10 mouse cellular contexts compared by ENCODE assay signal in the genomic region with DNA sequence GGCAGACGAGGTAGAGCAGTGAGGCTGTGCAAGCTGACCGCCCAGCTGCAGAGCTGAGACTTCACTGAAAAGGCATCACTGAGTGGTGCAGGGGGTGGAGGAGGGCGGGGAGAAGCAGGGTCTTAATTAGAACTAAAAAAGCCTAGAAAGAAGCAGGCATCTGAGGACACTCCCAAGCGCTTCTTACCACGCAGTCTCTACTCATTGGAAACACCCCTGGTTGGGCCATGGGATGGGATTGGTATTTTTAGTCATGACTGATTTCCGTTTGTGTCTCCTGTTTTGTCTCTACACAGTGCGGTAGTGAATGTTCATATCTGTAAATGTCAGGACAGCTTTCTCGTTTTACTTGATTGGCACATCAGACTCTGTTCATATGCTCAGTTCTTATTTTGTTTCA. TPM values are rescaled to one million over a fixed set of nuclear protein-coding genes. Genes with fewer than 3 reads are reported as not detected.
A peak's percentile ranks its signal among the peaks of the same experiment; 100 is the strongest.
DNase-seq lines count a peak whose midpoint lies in the region; ATAC-seq lines count a peak whose summit lies in the region.
"Had no signal": no experiment of that assay in that cellular context is flagged by ENCODE, and none has a peak within 500 bp of the region (broad histone marks: within the 10 kb centered on the region; RNA-seq: fewer than 3 reads in every experiment).

No protein-coding gene starts in this region.

- ATAC-seq in embryonic facial prominence, embryonic 12.5 days (ENCODE audit: insufficient number of reproducible peaks, insufficient read depth, low FRiP score, low TSS enrichment): 0 out of 2 replicates have a peak, but pooled peaks have one; percentile 55
- ATAC-seq in cerebellum, adult (ENCODE audit: insufficient number of reproducible peaks, low FRiP score, low TSS enrichment): no peak
- ATAC-seq: intestine, postnatal 0 days had no signal

- no peaks in the 10 kb centered on the region for H3K36me3 ChIP-seq in embryonic facial prominence, embryonic 12.5 days
- H3K36me3 ChIP-seq in embryonic facial prominence, embryonic 10.5 days (replicated peaks): peaks cover 15% of the 10 kb centered on the region

- no peak overlapping the region for H3K4me2 ChIP-seq in embryonic facial prominence, embryonic 12.5 days (replicated peaks)

- H3K27ac ChIP-seq in embryonic facial prominence, embryonic 12.5 days: 0 out of 2 replicates have a peak overlapping the region, but pooled peaks have one; percentile 41
- H3K27ac ChIP-seq in embryonic facial prominence, embryonic 10.5 days (replicated peaks): no peak overlapping the region

- no peak overlapping the region for H3K4me3 ChIP-seq in embryonic facial prominence, embryonic 12.5 days
- no peak overlapping the region for H3K4me3 ChIP-seq in embryonic facial prominence, embryonic 10.5 days

- 75% methylated on average over 8 of the region's 8 CpGs for WGBS in embryonic facial prominence, embryonic 12.5 days
- 74% methylated on average over 8 of the region's 8 CpGs for WGBS in embryonic facial prominence, embryonic 10.5 days

- no peaks in the 10 kb centered on the region for H3K9me3 ChIP-seq in embryonic facial prominence, embryonic 12.5 days
- no peaks in the 10 kb centered on the region for H3K9me3 ChIP-seq in embryonic facial prominence, embryonic 10.5 days

- H3K9ac ChIP-seq in embryonic facial prominence, embryonic 12.5 days: no peak overlapping the region

- peaks cover 20% of the 10 kb centered on the region for H3K4me1 ChIP-seq in embryonic facial prominence, embryonic 12.5 days
- H3K4me1 ChIP-seq in embryonic facial prominence, embryonic 10.5 days: peaks cover 37% of the 10 kb centered on the region

- DNase-seq in embryonic facial prominence, embryonic 10.5 days (ENCODE audit: low spot score): no peak
- DNase-seq in layer of hippocampus, adult 9-11 months: peak; percentile 29
- DNase-seq in layer of hippocampus, postnatal 36 days: no peak
- DNase-seq in brain, embryonic 18.5 days (ENCODE audit: low read depth, low spot score): peak; percentile 28
- DNase-seq in frontal cortex, postnatal 36 days (ENCODE audit: low spot score in 2 of 2): peak; percentile 38 to 46
- no peak for DNase-seq in MN1 (ENCODE audit: low spot score)
- DNase-seq: lung, adult 18-20 months had no signal

- H3K27me3 ChIP-seq in embryonic facial prominence, embryonic 12.5 days: no peaks in the 10 kb centered on the region
- no peaks in the 10 kb centered on the region for H3K27me3 ChIP-seq in embryonic facial prominence, embryonic 10.5 days (replicated peaks; ENCODE audit: low read depth, poor library complexity, severe bottlenecking)

RNA-seq across cellular contexts. Expression of a gene that starts 46.8 kb away (rescaled TPM):
- polyA plus RNA-seq in embryonic facial prominence, embryonic 12.5 days (2016; fragmentation: Nextera tagmentation; extraction: Ambion mirVana): 88.5 and 95.1 TPM in 2 replicates
- polyA plus RNA-seq in embryonic facial prominence, embryonic 10.5 days (2016; fragmentation: Nextera tagmentation; extraction: Ambion mirVana): 58.3 and 60.2 TPM in 2 replicates
- 100 to 1,000 TPM; 191 TPM for total RNA-seq in layer of hippocampus, postnatal 36 days (2021)

Comparison
In these comparisons a context has a peak if more than half of its experiments do, and no peak if none do; other contexts are left out.
1. DNase-seq: peak in layer of hippocampus, adult 9-11 months (single experiment), brain, embryonic 18.5 days (single experiment) and frontal cortex, postnatal 36 days (2 of 2); none in embryonic facial prominence, embryonic 10.5 days (single experiment), layer of hippocampus, postnatal 36 days (0 of 2) and MN1 (single experiment).